Mouse (Mus musculus) hematopoietic stem cell, adult 5-6 weeks (primary cell): ENCODE data around the gene Lgals3bp. TPM values are rescaled to one million over a fixed set of nuclear protein-coding genes. Genes with fewer than 3 reads are reported as not detected.
"Not testable (repeated sequence)": the region's sequence is repeated elsewhere in the genome, so short reads cannot be mapped to it uniquely, and the experiment has no call there.

ENCODE experiments used
- ATAC-seq, 2 experiments: fragments of 125-278 bp in 1 of 2; replicated peaks in 1 of 2; 2 replicates each; pipeline ENCODE4 v1.8.0; 2016 to 2017; ENCODE audit warnings: inconsistent platforms in 2 of 2, mild to moderate bottlenecking in 2 of 2, moderate number of reproducible peaks in 2 of 2, low read depth in 1 of 2, moderate TSS enrichment in 1 of 2; ENCODE audit not compliant: low FRiP score in 2 of 2, poor library complexity in 2 of 2, severe bottlenecking in 2 of 2, insufficient read depth in 1 of 2, low TSS enrichment in 1 of 2
- total RNA-seq: library from RNA; stranded (forward); fragments of 172-1452, 232-1000 nt; gene quantifications from 2 replicates; pipeline ENCODE4 v1.2.3, GENCODE M21; 2017

Gene Lgals3bp
- total RNA-seq, 1 experiment from 2014 or later, result 164 TPM

GRCm38 (mm10) chr11:118408051-118408740 lies 6.3 kb upstream of the Lgals3bp start:
- ATAC-seq, result no peak

- ATAC-seq, result no peak
These were observed 5.5 kb upstream of the Lgals3bp start for GRCm38 (mm10) chr11:118407318-118407910.

GRCm38 (mm10) chr11:118406521-118406920 lies 4.6 kb upstream of the Lgals3bp start:
- 0 out of 4 replicates have a peak, but pooled peaks of 1 of the 2 experiments have one; percentile 25 for ATAC-seq

GRCm38 (mm10) chr11:118405311-118405710 lies 3.4 kb upstream of the Lgals3bp start:
- no peak for ATAC-seq

GRCm38 (mm10) chr11:118403951-118404899 lies 2.3 kb upstream of the Lgals3bp start:
- ATAC-seq, result no peak

GRCm38 (mm10) chr11:118403183-118403582 lies 1.3 kb upstream of the Lgals3bp start:
- ATAC-seq, result no peak

GRCm38 (mm10) chr11:118401195-118401594 lies 697 bp downstream of the Lgals3bp start:
- no peak for ATAC-seq

- ATAC-seq, result 0 out of 4 replicates have a peak, but pooled peaks of 1 of the 2 experiments have one; percentile 24
These were observed 1.3 kb downstream of the Lgals3bp start for GRCm38 (mm10) chr11:118400566-118400936.

- ATAC-seq, result no peak
These were observed 1.9 kb downstream of the Lgals3bp start for GRCm38 (mm10) chr11:118399891-118400565.

GRCm38 (mm10) chr11:118397806-118398530 lies 3.9 kb downstream of the Lgals3bp start:
- no peak for ATAC-seq

GRCm38 (mm10) chr11:118394538-118394937 lies 7.4 kb downstream of the Lgals3bp start:
- no peak for ATAC-seq

GRCm38 (mm10) chr11:118393991-118394390 lies 7.9 kb downstream of the Lgals3bp start:
- no peak for ATAC-seq

GRCm38 (mm10) chr11:118387816-118388215 lies 14.1 kb downstream of the Lgals3bp start:
- ATAC-seq, result not testable (repeated sequence)

GRCm38 (mm10) chr11:118379251-118380009 lies 22.5 kb downstream of the Lgals3bp start:
- ATAC-seq, result peak; percentile 94 to 95

GRCm38 (mm10) chr11:118378656-118379055 lies 23.2 kb downstream of the Lgals3bp start:
- ATAC-seq, result no peak

GRCm38 (mm10) chr11:118376323-118376722 lies 25.6 kb downstream of the Lgals3bp start:
- not testable (repeated sequence) for ATAC-seq
